Mouse (Mus musculus) heart, embryonic 14.5 days (tissue): ENCODE results near the gene Tmc2. TPM values are rescaled to one million over a fixed set of nuclear protein-coding genes. Genes with fewer than 3 reads are reported as not detected.
A peak's percentile ranks its signal among the peaks of the same experiment; 100 is the strongest.

ENCODE experiments used
- ATAC-seq: fragments of 200-750 bp; cut with Nextera tagmentation; 2 replicates; pipeline ENCODE4 v1.8.0; 2017; ENCODE audit warnings: low read depth, moderate TSS enrichment; ENCODE audit not compliant: insufficient number of reproducible peaks, insufficient read depth, low FRiP score
- H3K27ac ChIP-seq, 2 experiments: fragments of 200-500 bp in 1 of 2; fragments of 300-500 bp in 1 of 2; sonication (generic) in 1 of 2; replicated peaks in 1 of 2; 2 replicates each; pipeline ENCODE4 v1.5.1; 2012 to 2014; ENCODE audit warnings: low read depth in 2 of 2, low read length in 2 of 2, control low read depth in 1 of 2, mild to moderate bottlenecking in 1 of 2, mixed read lengths in 1 of 2; ENCODE audit not compliant: control insufficient read depth in 1 of 2, insufficient read depth in 1 of 2
- H3K27me3 ChIP-seq: fragments of 300-500 bp; sonication (generic); 2 replicates; pipeline ENCODE4 v1.6.1; 2014; ENCODE audit warnings: mild to moderate bottlenecking, low read length, control low read depth; ENCODE audit not compliant: control insufficient read depth, insufficient read depth
- H3K36me3 ChIP-seq: fragments of 300-500 bp; sonication (generic); 2 replicates; pipeline ENCODE4 v1.6.1; 2014; ENCODE audit warnings: mild to moderate bottlenecking, control low read depth, low read length, mixed read lengths; ENCODE audit not compliant: control insufficient read depth, insufficient read depth
- H3K4me1 ChIP-seq, 2 experiments: fragments of 200-500 bp in 1 of 2; fragments of 300-500 bp in 1 of 2; sonication (generic) in 1 of 2; 2 replicates each; pipeline ENCODE4 v1.6.1; 2012 to 2014; ENCODE audit warnings: low read length in 2 of 2, control low read depth in 1 of 2, mixed read lengths in 1 of 2; ENCODE audit not compliant: control insufficient read depth in 2 of 2, insufficient read depth in 2 of 2
- H3K4me2 ChIP-seq: fragments of 300-500 bp; sonication (generic); 2 replicates; pipeline ENCODE4 v1.6.1; 2014; ENCODE audit warnings: mild to moderate bottlenecking, low read length
- H3K4me3 ChIP-seq, 2 experiments: fragments of 200-500 bp in 1 of 2; fragments of 300-500 bp in 1 of 2; sonication (generic) in 1 of 2; 2 replicates each; pipeline ENCODE4 v1.5.1; 2012 to 2014; ENCODE audit warnings: low read length in 2 of 2, mild to moderate bottlenecking in 2 of 2, control low read depth in 1 of 2, low read depth in 1 of 2, moderate library complexity in 1 of 2; ENCODE audit not compliant: control insufficient read depth in 1 of 2, insufficient read depth in 1 of 2
- H3K9ac ChIP-seq: fragments of 300-500 bp; sonication (generic); 2 replicates; pipeline ENCODE4 v1.6.1; 2014; ENCODE audit warnings: mild to moderate bottlenecking, low read length
- H3K9me3 ChIP-seq: fragments of 300-500 bp; sonication (generic); 2 replicates; pipeline ENCODE4 v1.6.1; 2016; ENCODE audit warnings: low read length, control low read depth; ENCODE audit not compliant: control insufficient read depth
- WGBS: fragments of 180-500 bp; shearing (Covaris S2); extraction: QIAGEN DNeasy Blood & Tissue Kit; methylation state at CpG from one replicate; pipeline ENCODE4 v1.1.7; 2014; 5-methylcytosine and 5-hydroxymethylcytosine counted together
- polyA plus RNA-seq: library from polyadenylated mRNA; unstranded; fragments of >200 nt; fragmentation: Nextera tagmentation; extraction: Ambion mirVana; gene quantifications from 2 replicates; pipeline ENCODE4 v1.2.1, GENCODE M21; 2014

Tmc2 gene
- polyA plus RNA-seq, 1 experiment from 2014 or later, result not detected

- no peak for ATAC-seq
- 17% methylated on average over 8 of the region's 8 CpGs for WGBS
- Histone ChIP-seq H3K9ac (no peak overlapping the region), H3K4me3 (no peak overlapping the region), H3K4me2 (no peak overlapping the region), H3K27ac (no peak overlapping the region), H3K4me1 (peaks cover 4 to 9% of the 10 kb centered on the region in 2 experiments; a peak in 3 of 4 replicates), H3K9me3 (no peaks in the 10 kb centered on the region), H3K27me3 (peaks cover 31% of the 10 kb centered on the region), H3K36me3 (no peaks in the 10 kb centered on the region)
These were observed 96.4 kb downstream of the Tmc2 start for GRCm38 (mm10) chr2:130291434-130291833.

- Histone ChIP-seq H3K4me3 (no peak overlapping the region), H3K9me3 (no peaks in the 10 kb centered on the region), H3K9ac (no peak overlapping the region), H3K36me3 (no peaks in the 10 kb centered on the region), H3K4me2 (no peak overlapping the region), H3K27me3 (peaks cover 47% of the 10 kb centered on the region), H3K27ac (no peak overlapping the region), H3K4me1 (peaks cover 4 to 9% of the 10 kb centered on the region in 2 experiments; a peak in 3 of 4 replicates)
- no peak for ATAC-seq
- WGBS, result 39% methylated on average over 3 of the region's 3 CpGs
These were observed 98.0 kb downstream of the Tmc2 start for GRCm38 (mm10) chr2:130293009-130293408.

GRCm38 (mm10) chr2:130293486-130293885, 98.5 kb downstream of the Tmc2 start:
- no peak overlapping the region for H3K9ac ChIP-seq
- no peak overlapping the region for H3K4me3 ChIP-seq
- 3% methylated on average over 4 of the region's 4 CpGs for WGBS
- no peaks in the 10 kb centered on the region for H3K9me3 ChIP-seq
- no peaks in the 10 kb centered on the region for H3K36me3 ChIP-seq
- H3K4me2 ChIP-seq, result no peak overlapping the region
- no peak for ATAC-seq
- peaks cover 50% of the 10 kb centered on the region for H3K27me3 ChIP-seq
- peaks cover 4 to 9% of the 10 kb centered on the region in 2 experiments; a peak in 3 of 4 replicates for H3K4me1 ChIP-seq
- no peak overlapping the region for H3K27ac ChIP-seq

- WGBS, result 11% methylated on average over 17 of the region's 20 CpGs
- Histone ChIP-seq H3K9ac (peak overlapping the region; percentile 80), H3K36me3 (no peaks in the 10 kb centered on the region), H3K4me1 (peaks cover 4 to 9% of the 10 kb centered on the region in 2 experiments; a peak in 3 of 4 replicates), H3K27ac (no peak overlapping the region), H3K9me3 (no peaks in the 10 kb centered on the region), H3K27me3 (peaks cover 54% of the 10 kb centered on the region), H3K4me2 (peak overlapping the region; percentile 89), H3K4me3 (peak overlapping the region; percentile 60 to 65)
- ATAC-seq, result no peak
These were observed 99.4 kb downstream of the Tmc2 start for GRCm38 (mm10) chr2:130294218-130294935.

GRCm38 (mm10) chr2:130294936-130295277, 99.9 kb downstream of the Tmc2 start, which contains the start of gene Ebf4:
Gene Ebf4, plus strand, starts transcription at chr2:130295169.
- peaks cover 54% of the 10 kb centered on the region for H3K27me3 ChIP-seq
- peak within 1 kb of the TSS; percentile 60 to 65 for H3K4me3 ChIP-seq
- no peaks in the 10 kb centered on the region for H3K36me3 ChIP-seq
- H3K4me2 ChIP-seq, result peak within 1 kb of the TSS; percentile 89
- peak within 1 kb of the TSS; percentile 80 for H3K9ac ChIP-seq
- peaks cover 4 to 9% of the 10 kb centered on the region in 2 experiments; a peak in 3 of 4 replicates for H3K4me1 ChIP-seq
- 2% methylated on average over 18 of the region's 39 CpGs for WGBS
- no peak within 1 kb of the TSS for H3K27ac ChIP-seq
- no peaks in the 10 kb centered on the region for H3K9me3 ChIP-seq
- peak; percentile 69 for ATAC-seq

- WGBS, result under 1% methylated on average over 56 of the region's 99 CpGs
- H3K4me2 ChIP-seq, result peak overlapping the region; percentile 89
- no peaks in the 10 kb centered on the region for H3K9me3 ChIP-seq
- ATAC-seq, result peak; percentile 48; the same call in 1 of the 2 replicates
- H3K27ac ChIP-seq, result no peak overlapping the region
- peak overlapping the region; percentile 80 for H3K9ac ChIP-seq
- peak overlapping the region; percentile 60 to 65 for H3K4me3 ChIP-seq
- H3K36me3 ChIP-seq, result no peaks in the 10 kb centered on the region
- H3K27me3 ChIP-seq, result peaks cover 54% of the 10 kb centered on the region
- peaks cover 4 to 9% of the 10 kb centered on the region in 2 experiments; a peak in 3 of 4 replicates for H3K4me1 ChIP-seq
These were observed 100.5 kb downstream of the Tmc2 start for GRCm38 (mm10) chr2:130295331-130296133.

GRCm38 (mm10) chr2:130296134-130296745, 101.2 kb downstream of the Tmc2 start:
- Histone ChIP-seq H3K36me3 (no peaks in the 10 kb centered on the region), H3K4me1 (peaks cover 4 to 9% of the 10 kb centered on the region in 2 experiments; a peak in 3 of 4 replicates), H3K9me3 (no peaks in the 10 kb centered on the region), H3K9ac (peak overlapping the region; percentile 80), H3K27ac (no peak overlapping the region), H3K4me2 (peak overlapping the region; percentile 89), H3K4me3 (peak overlapping the region; percentile 60 to 65), H3K27me3 (peaks cover 54% of the 10 kb centered on the region)
- ATAC-seq, result 0 out of 2 replicates have a peak, but pooled peaks have one; percentile 3
- 5% methylated on average over 20 of the region's 20 CpGs for WGBS
